Mouse (Mus musculus): ENCODE results near the gene Orai3.

DNA sequence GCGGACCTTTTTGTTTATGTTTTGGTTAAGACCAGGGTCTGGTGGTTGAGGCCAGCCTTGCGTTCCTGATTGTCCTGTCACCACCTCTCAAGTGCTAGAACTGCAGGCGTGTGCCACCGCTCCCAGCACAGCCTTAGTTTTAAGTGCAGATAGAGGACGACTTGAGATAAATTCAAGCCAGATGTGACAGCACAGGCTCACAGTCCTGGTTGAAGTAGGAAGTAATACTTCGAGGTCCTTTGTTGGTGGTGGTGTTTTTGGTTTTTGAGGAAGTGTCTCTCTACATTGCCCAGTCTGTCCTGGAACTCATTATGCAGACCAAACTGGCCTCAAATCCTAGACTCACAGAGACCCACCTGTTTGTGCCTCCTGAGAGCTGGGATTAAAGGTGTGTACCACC, 9.9 kb upstream of the Orai3 start:
- TF ChIP-seq CTCF (IDR thresholded peaks at IDR 0.05; ENCODE audit: low read depth) (no peak), EP300 (IDR thresholded peaks at IDR 0.05; ENCODE audit: low read depth) (no peak)

Data from liver, postnatal 0 days (tissue).